Mouse (Mus musculus) E14TG2a.4 (cell line): ENCODE measurements at regions not wholly inside any gene's neighbourhood (a gene's known extent, or its start where the extent isn't known, plus 50 kb on each side); places are given as distances from the start of the nearest gene placed in this dataset.

Source experiments
- H3K27me3 ChIP-seq: 2 replicates; pipeline ENCODE4 v1.6.1; 2014; ENCODE audit warnings: low read length, control low read depth; ENCODE audit not compliant: insufficient read depth
- H3K36me3 ChIP-seq: 2 replicates; pipeline ENCODE4 v1.6.1; 2014; ENCODE audit warnings: low read length, control low read depth; ENCODE audit not compliant: insufficient read depth
- H3K4me1 ChIP-seq: replicated peaks from 2 replicates; pipeline ENCODE4 v1.6.1; 2014; ENCODE audit warnings: low read depth, low read length, control low read depth
- H3K4me3 ChIP-seq: replicated peaks from 2 replicates; pipeline ENCODE4 v1.5.1; 2014; ENCODE audit warnings: mild to moderate bottlenecking, low read length
- H3K9me3 ChIP-seq: 2 replicates; pipeline ENCODE4 v1.6.1; 2014; ENCODE audit warnings: low read length, control low read depth
- CTCF ChIP-seq: conservative IDR thresholded peaks from 2 replicates; pipeline ENCODE4 v1.5.1; 2014; ENCODE audit warnings: low read length
- NANOG ChIP-seq: IDR thresholded peaks from 2 replicates; pipeline ENCODE4 v1.6.1; 2014; ENCODE audit warnings: borderline replicate concordance, low read length, mixed read lengths
- POU5F1 ChIP-seq: IDR thresholded peaks from 2 replicates; pipeline ENCODE4 v1.6.1; 2014; ENCODE audit warnings: low read length, borderline replicate concordance

DNA sequence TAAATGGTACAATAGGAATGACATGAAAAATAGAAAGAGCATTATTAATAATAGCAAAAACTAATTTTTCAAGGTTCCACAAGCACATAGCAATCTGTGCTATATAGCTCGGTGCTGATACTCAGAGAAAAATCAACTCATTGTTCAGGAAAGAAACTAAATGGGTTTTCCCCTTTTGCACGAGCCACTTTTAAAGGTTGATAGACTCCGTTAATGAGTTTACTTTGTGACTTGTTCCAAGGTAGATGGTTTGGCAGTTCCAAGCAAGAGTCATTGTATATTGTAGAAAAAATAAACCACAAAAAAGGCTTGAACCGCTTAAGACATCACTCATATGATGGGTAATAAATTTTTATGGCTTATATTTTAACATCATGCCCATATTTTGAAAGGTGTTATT, 105.0 kb upstream of the Intu start:
- Histone ChIP-seq H3K36me3 (no peaks in the 10 kb centered on the region), H3K9me3 (peaks cover 11% of the 10 kb centered on the region; the same call in 1 of the 2 replicates), H3K4me1 (no peaks in the 10 kb centered on the region), H3K27me3 (no peaks in the 10 kb centered on the region), H3K4me3 (no peak overlapping the region)
- TF ChIP-seq POU5F1 (no peak), NANOG (no peak), CTCF (no peak)

DNA sequence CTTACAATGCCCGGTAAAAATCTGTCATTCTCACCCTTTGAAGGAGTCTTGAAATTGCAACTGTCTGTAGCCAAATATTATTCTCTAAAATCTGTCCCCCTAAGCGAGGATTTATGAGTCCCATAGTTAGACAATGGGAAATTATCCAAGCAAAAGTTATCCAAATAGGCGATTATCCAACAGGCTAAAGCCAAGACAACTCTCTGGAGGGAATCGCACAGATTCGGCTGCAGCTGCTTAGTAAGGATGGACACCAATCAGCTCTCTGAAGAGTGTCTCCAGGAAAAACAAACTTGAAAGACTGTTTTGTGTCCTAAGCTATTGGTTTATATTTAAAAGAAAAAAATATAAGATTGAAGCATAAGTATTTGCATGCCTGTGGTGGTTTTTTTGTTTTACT, 103.1 kb upstream of the Intu start:
- no peaks in the 10 kb centered on the region for H3K36me3 ChIP-seq
- no peaks in the 10 kb centered on the region for H3K4me1 ChIP-seq
- H3K27me3 ChIP-seq, result no peaks in the 10 kb centered on the region
- H3K4me3 ChIP-seq, result no peak overlapping the region
- TF ChIP-seq POU5F1 (no peak), NANOG (no peak), CTCF (no peak)
- H3K9me3 ChIP-seq, result peaks cover 11% of the 10 kb centered on the region; the same call in 1 of the 2 replicates

DNA sequence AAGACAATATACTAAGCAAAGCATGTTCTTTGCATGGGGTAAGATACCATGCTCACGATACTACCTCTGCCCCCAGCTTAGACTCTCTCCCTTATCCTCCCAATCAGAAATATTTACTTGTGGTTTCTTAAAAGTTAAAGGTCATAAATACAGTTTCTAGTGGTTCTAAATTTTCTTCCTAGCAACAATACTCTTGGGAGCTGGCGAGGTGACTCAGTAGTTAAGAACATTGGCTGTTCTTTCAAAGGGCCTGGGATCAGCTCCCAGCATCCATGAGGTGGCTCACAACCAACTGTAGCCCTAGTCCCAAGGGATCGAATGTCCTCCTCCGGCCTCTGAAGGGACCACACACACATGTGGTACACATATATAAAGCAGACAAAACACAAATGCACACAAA, 92.8 kb upstream of the Intu start:
- no peak overlapping the region for H3K4me3 ChIP-seq
- TF ChIP-seq NANOG (no peak), POU5F1 (no peak), CTCF (no peak)
- 0 out of 2 replicates have a peak, but pooled peaks cover 2% of the 10 kb centered on the region for H3K27me3 ChIP-seq
- no peaks in the 10 kb centered on the region for H3K9me3 ChIP-seq
- peaks cover 16% of the 10 kb centered on the region for H3K4me1 ChIP-seq
- no peaks in the 10 kb centered on the region for H3K36me3 ChIP-seq

DNA sequence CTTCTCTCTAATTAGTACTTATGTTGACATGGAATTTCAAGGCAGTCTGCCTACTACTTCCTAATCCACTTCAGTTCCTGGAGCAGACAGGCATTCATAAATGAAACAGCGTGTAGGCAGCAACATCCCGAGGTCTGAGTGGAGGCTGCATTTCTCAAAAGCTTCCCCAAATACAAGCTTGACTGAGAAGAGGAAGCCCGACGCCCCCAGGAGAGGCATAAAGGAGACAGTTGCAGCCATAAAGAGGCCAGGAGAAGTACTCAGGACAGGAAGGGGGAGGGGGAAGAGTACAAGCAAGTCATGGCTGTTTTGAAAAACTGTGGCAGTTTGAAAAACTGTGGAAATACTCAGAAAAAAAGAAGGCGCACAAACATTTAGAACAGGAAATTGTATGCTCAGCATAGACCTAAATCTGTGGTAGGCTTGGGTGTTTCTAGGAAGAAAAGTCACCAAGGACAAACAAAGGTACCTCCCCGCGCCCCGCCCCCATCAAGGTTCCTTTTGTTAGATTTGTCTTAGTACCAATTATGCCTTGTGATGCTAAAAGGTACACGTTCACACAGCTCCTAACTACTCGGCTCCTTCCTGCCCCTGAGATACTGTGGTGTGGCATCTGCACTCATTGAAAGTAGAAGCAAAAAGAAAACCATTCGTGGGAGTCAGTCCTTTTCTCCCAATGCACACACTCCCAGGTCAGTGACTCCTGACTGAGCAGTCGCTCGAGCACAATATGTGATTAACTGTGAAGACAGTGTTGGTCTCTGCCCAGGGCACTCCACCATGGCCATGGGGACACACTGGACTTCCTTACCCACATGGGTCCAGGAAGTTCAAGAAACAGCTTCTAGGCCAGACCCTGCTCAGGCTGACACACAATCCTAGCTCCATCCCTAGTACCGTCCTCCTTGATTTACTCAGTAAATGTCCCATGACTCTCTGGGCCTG, 89.7 kb upstream of the Intu start:
- H3K4me1 ChIP-seq, result peaks cover 40% of the 10 kb centered on the region
- H3K36me3 ChIP-seq, result no peaks in the 10 kb centered on the region
- H3K4me3 ChIP-seq, result no peak overlapping the region
- H3K27me3 ChIP-seq, result 0 out of 2 replicates have a peak, but pooled peaks cover 2% of the 10 kb centered on the region
- TF ChIP-seq POU5F1 (no peak), CTCF (no peak), NANOG (peak; percentile 34; the same call in 1 of the 2 replicates)
- no peaks in the 10 kb centered on the region for H3K9me3 ChIP-seq

DNA sequence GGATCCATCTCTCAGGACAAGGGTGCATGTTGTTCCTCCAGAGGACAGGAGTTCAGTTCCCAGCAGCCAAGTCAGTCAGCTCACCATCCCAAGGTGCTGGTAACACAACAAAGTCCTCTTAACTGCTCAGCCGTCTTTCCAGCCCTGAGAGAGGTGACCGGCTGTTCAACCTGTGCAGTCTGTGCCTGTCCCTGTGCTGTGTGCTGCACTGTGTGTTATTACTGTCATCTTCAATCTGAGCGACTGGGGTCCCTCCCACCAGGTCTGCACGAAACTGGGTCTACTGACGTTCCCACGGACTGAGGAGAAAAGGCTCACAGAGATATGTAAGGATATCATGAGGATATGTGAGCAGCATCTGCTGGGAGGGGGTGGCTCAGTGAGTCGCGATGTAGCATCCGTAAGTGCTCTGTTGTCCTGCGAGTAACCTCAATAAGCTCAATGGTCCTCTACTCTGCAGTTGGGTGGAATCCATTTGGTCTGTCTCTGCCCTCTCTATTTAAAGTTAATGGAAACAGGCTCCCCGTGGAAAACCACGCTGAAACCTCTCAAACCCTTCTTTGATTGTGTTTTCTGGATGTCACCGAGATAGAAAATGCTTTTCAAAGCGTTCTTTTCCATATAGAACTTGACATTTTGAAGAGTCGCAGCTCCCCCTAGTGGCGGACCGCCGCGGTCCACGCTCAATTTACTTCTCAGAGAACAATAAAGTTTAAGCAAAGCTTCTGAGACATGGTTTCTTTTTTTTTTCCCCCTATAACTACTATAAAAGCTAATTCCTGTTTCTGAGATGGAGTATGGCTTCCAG, 87.1 kb upstream of the Intu start:
- peak; percentile 85 for TF ChIP-seq CTCF
- no peak for TF ChIP-seq NANOG
- H3K4me3 ChIP-seq, result no peak overlapping the region
- H3K9me3 ChIP-seq, result no peaks in the 10 kb centered on the region
- no peaks in the 10 kb centered on the region for H3K36me3 ChIP-seq
- H3K4me1 ChIP-seq, result peaks cover 40% of the 10 kb centered on the region
- H3K27me3 ChIP-seq, result 0 out of 2 replicates have a peak, but pooled peaks cover 2% of the 10 kb centered on the region

DNA sequence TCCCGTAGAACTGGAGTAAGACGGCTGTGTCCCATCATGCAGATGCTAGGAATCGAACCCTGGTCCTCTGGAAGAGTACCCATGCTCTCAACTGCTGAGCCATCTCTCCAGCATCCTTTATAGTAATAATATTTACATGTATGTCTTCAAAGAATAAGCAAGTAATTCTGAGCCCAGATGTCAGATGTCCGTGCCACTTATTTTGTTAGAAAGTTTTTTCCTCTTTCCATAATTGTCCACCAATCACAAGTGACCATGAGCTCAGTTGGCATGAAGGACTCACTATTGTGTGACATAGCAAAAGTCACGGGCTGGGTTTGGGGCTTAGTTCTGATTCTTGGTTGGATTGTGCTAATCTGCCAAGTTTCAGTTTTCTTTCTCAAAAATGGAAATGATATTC, 78.1 kb upstream of the Intu start:
- Histone ChIP-seq H3K4me1 (peaks cover 42% of the 10 kb centered on the region), H3K4me3 (no peak overlapping the region), H3K27me3 (no peaks in the 10 kb centered on the region), H3K9me3 (no peaks in the 10 kb centered on the region), H3K36me3 (no peaks in the 10 kb centered on the region)
- TF ChIP-seq NANOG, result no peak
- TF ChIP-seq POU5F1, result no peak
- no peak for TF ChIP-seq CTCF

DNA sequence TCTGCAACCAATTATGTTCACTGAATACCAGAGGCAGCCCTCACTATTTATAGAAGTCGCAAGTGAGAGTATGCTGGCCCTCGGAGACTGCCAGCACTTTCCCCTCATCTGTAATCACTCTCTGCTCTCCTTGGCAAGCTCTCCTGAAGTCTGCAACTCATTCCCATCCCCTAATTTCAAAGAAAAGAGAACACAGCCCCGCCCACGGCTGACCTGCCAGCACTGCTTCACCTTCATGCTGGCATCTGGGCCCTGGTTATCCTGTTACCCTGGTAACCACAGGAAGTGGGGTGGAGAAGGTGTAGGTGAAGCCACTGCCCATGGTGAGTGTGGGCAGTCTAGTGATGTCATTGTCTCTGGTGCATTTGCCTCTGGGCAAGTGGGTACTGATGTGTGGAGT, 77.5 kb upstream of the Intu start:
- peaks cover 42% of the 10 kb centered on the region for H3K4me1 ChIP-seq
- H3K4me3 ChIP-seq, result no peak overlapping the region
- no peak for TF ChIP-seq NANOG
- TF ChIP-seq CTCF, result no peak
- TF ChIP-seq POU5F1, result no peak
- no peaks in the 10 kb centered on the region; the same call in 1 of the 2 replicates for H3K27me3 ChIP-seq
- no peaks in the 10 kb centered on the region for H3K36me3 ChIP-seq
- H3K9me3 ChIP-seq, result no peaks in the 10 kb centered on the region

DNA sequence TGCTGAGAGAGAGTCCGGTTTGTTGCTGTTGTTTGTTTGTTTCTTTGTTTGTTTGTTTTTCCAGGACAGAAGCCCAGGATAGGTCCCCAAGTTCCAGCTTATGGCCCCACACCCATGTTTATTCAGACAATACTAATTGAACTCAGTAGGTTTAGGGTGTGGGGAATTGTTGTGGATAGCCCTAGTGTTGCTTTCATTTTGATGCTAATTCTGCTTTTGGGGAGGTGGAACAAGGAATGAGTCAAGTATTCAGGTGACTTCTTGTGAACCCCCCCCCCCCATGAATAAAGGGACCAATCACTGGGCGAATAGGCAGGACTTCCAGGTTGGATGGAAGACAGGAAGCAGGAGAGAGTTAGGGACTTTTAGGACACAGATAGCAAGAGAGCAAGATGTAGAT, 75.0 kb upstream of the Intu start:
- peaks cover 46% of the 10 kb centered on the region for H3K4me1 ChIP-seq
- TF ChIP-seq NANOG (peak; percentile 91), CTCF (no peak), POU5F1 (no peak)
- peak overlapping the region; percentile 20; the same call in 1 of the 2 replicates for H3K4me3 ChIP-seq
- H3K9me3 ChIP-seq, result no peaks in the 10 kb centered on the region
- H3K27me3 ChIP-seq, result no peaks in the 10 kb centered on the region; the same call in 1 of the 2 replicates
- H3K36me3 ChIP-seq, result no peaks in the 10 kb centered on the region
